In genomic region chr2:154158433-154158832, GRCm38 (mm10) we compare ENCODE assay signal across 11 mouse cellular contexts. TPM values are rescaled to one million over a fixed set of nuclear protein-coding genes. Genes with fewer than 3 reads are reported as not detected.
DNase-seq lines count a peak whose midpoint lies in the region; ATAC-seq and TF ChIP-seq lines count a peak whose summit lies in the region.
"Had no signal": no experiment of that assay in that cellular context is flagged by ENCODE, and none has a peak within 500 bp of the region (broad histone marks: within the 10 kb centered on the region; RNA-seq: fewer than 3 reads in every experiment).

No protein-coding gene starts in this region.

- no peak for TF ChIP-seq POLR2A in heart, adult 2 months (IDR thresholded peaks at IDR 0.05; ENCODE audit: insufficient read depth, low read depth, low read length)

- H3K36me3 ChIP-seq in heart, adult 2 months (ENCODE audit: control insufficient read depth, insufficient read depth, low read length) = no peaks in the 10 kb centered on the region
- H3K36me3 ChIP-seq: embryonic facial prominence, embryonic 13.5 days; limb, embryonic 15.5 days; stomach, embryonic 15.5 days had no signal

- H3K27ac ChIP-seq in heart, adult 2 months = no peak overlapping the region
- H3K27ac ChIP-seq: embryonic facial prominence, embryonic 13.5 days; limb, embryonic 15.5 days; stomach, embryonic 15.5 days had no signal

- peak in 1 of 2 experiments; percentile 36 for DNase-seq in heart, adult 2 months
- no peak for DNase-seq in heart, adult 8-10 months (ENCODE audit: low spot score)
- peak; percentile 36 to 48 for DNase-seq in right cerebral cortex, adult 2 months (ENCODE audit: low spot score in 2 of 2)
- no peak for DNase-seq in right cerebral cortex, postnatal 25 days
- DNase-seq in c-Kit-positive CD71-negative TER-119-negative erythroid progenitor cells, embryonic 14.5 days (ENCODE audit: low read depth) = peak; percentile 22
- DNase-seq in layer of hippocampus, postnatal 10 days (ENCODE audit: low spot score in 2 of 2) = peak; percentile 53 to 70
- DNase-seq in right cerebral cortex, postnatal 14 days = peak; percentile 64

- H3K9ac ChIP-seq in heart, adult 2 months (ENCODE audit: low read depth, low read length) = no peak overlapping the region
- H3K9ac ChIP-seq: embryonic facial prominence, embryonic 13.5 days; limb, embryonic 15.5 days; stomach, embryonic 15.5 days had no signal

- 29% methylated on average over 3 of the region's 3 CpGs for WGBS in heart, adult 2 months

- intact Hi-C loops in heart, adult 2 months (cut with DNase I) = loop anchor here (2.0 to 5.0 kb wide), 2 partner anchors 112 to 156 kb away; no protein-coding TSS in a partner anchor

- no peak overlapping the region for H3K4me3 ChIP-seq in heart, adult 2 months
- H3K4me3 ChIP-seq: embryonic facial prominence, embryonic 13.5 days; limb, embryonic 15.5 days; stomach, embryonic 15.5 days had no signal

- peak; percentile 69 for TF ChIP-seq CTCF in heart, adult 2 months (IDR thresholded peaks at IDR 0.05)

- no peak for ATAC-seq in monocyte, adult 5-6 weeks (replicated peaks; ENCODE audit: insufficient number of reproducible peaks, low FRiP score, low TSS enrichment, poor library complexity, severe bottlenecking)

- no peaks in the 10 kb centered on the region for H3K27me3 ChIP-seq in heart, adult 2 months (ENCODE audit: control insufficient read depth, insufficient read depth, low read length)
- H3K27me3 ChIP-seq: embryonic facial prominence, embryonic 13.5 days; limb, embryonic 15.5 days; stomach, embryonic 15.5 days had no signal

- H3K4me1 ChIP-seq in heart, adult 2 months (ENCODE audit: control insufficient read depth, insufficient read depth, low read length) = no peaks in the 10 kb centered on the region
- H3K4me1 ChIP-seq: embryonic facial prominence, embryonic 13.5 days; limb, embryonic 15.5 days; stomach, embryonic 15.5 days had no signal

- H3K79me2 ChIP-seq in heart, adult 2 months (replicated peaks; ENCODE audit: control insufficient read depth, insufficient read depth, low read length) = no peaks in the 10 kb centered on the region

- no peak for TF ChIP-seq EP300 in heart, adult 2 months (IDR thresholded peaks at IDR 0.05; ENCODE audit: insufficient read depth, low read depth, low read length)

RNA-seq across cellular contexts. Expression of gene Bpifa5, which starts 4.0 kb away (rescaled TPM):
- not detected for total RNA-seq in heart, adult 2 months (2021)
- polyA plus RNA-seq in heart, adult 2 months (2012; rRNA removed) = not detected in 2 replicates
- total RNA-seq in heart, adult 8-10 months (2022) = not detected
- not detected for total RNA-seq in layer of hippocampus, postnatal 10 days (2021)
- not detected in 3 replicates for total RNA-seq in monocyte, adult 5-6 weeks (2017)
- polyA plus RNA-seq: embryonic facial prominence, embryonic 13.5 days; limb, embryonic 15.5 days; stomach, embryonic 15.5 days had no signal

RNA-seq across cellular contexts. Expression of gene Bpifa1, which starts 15.8 kb away (rescaled TPM):
- not detected for total RNA-seq in heart, adult 2 months (2021)
- polyA plus RNA-seq in heart, adult 2 months (2012; rRNA removed) = 660 TPM in 1 of 2 replicates, not detected in the other
- total RNA-seq in heart, adult 8-10 months (2022) = 10 to 100 TPM in 1 of 4 experiments, not detected in 3; 56.2 TPM
- not detected for total RNA-seq in layer of hippocampus, postnatal 10 days (2021)
- not detected in 3 replicates for total RNA-seq in monocyte, adult 5-6 weeks (2017)
- polyA plus RNA-seq: limb, embryonic 15.5 days; stomach, embryonic 15.5 days had no signal

RNA-seq across cellular contexts. Expression of gene Bpifa3, which starts 28.3 kb away (rescaled TPM):
- not detected for total RNA-seq in heart, adult 2 months (2021)
- polyA plus RNA-seq in heart, adult 2 months (2012; rRNA removed) = 0.20 TPM in 1 of 2 replicates, not detected in the other
- not detected for total RNA-seq in heart, adult 8-10 months (2022)
- total RNA-seq in layer of hippocampus, postnatal 10 days (2021) = not detected
- 1.8 TPM in 1 of 3 replicates, not detected in the others for total RNA-seq in monocyte, adult 5-6 weeks (2017)
- polyA plus RNA-seq: embryonic facial prominence, embryonic 13.5 days; limb, embryonic 15.5 days; stomach, embryonic 15.5 days had no signal

RNA-seq across cellular contexts. Expression of gene Bpifb1, which starts 32.2 kb away (rescaled TPM):
- total RNA-seq in heart, adult 2 months (2021) = under 1 TPM in 1 of 2 experiments, not detected in 1; 0.14 TPM
- 65.7 TPM in 1 of 2 replicates, not detected in the other for polyA plus RNA-seq in heart, adult 2 months (2012; rRNA removed)
- under 1 TPM in 2 of 4 experiments, not detected in 2; 0.16 to 0.55 TPM for total RNA-seq in heart, adult 8-10 months (2022)
- under 1 TPM; 0.30 to 0.54 TPM for total RNA-seq in layer of hippocampus, postnatal 10 days (2021)
- total RNA-seq in monocyte, adult 5-6 weeks (2017) = not detected in 3 replicates
- polyA plus RNA-seq: embryonic facial prominence, embryonic 13.5 days had no signal

Comparison
In these comparisons a context has a peak if more than half of its experiments do, and no peak if none do; other contexts are left out.
1. DNase-seq: peak in right cerebral cortex, adult 2 months (2 of 2), c-Kit-positive CD71-negative TER-119-negative erythroid progenitor cells, embryonic 14.5 days (single experiment), layer of hippocampus, postnatal 10 days (2 of 2) and right cerebral cortex, postnatal 14 days (single experiment); none in heart, adult 8-10 months (single experiment) and right cerebral cortex, postnatal 25 days (single experiment).